Mouse (Mus musculus) liver, adult (tissue): ENCODE data around the gene March8.

ENCODE experiments used
- GATA4 ChIP-seq: IDR thresholded peaks from 2 replicates; pipeline ENCODE4 v1.6.1; 2014; ENCODE audit warnings: mild to moderate bottlenecking, low read length; ENCODE audit not compliant: insufficient replicate concordance

The March8 gene

GRCm38 (mm10) chr6:116337835-116338501 lies at the start of gene March8:
Gene March8 (plus strand): TSS chr6:116338024.
- no peak for TF ChIP-seq GATA4

- TF ChIP-seq GATA4, result no peak
These were observed 26.4 kb upstream of the March8 start for GRCm38 (mm10) chr6:116311411-116311810.

- TF ChIP-seq GATA4, result no peak
These were observed 18.6 kb upstream of the March8 start for GRCm38 (mm10) chr6:116319259-116319658.

- no peak for TF ChIP-seq GATA4
These were observed 11.2 kb upstream of the March8 start for GRCm38 (mm10) chr6:116326641-116327040.

GRCm38 (mm10) chr6:116331396-116331795 lies 6.4 kb upstream of the March8 start:
- no peak for TF ChIP-seq GATA4

GRCm38 (mm10) chr6:116337466-116337834 lies 374 bp upstream of the March8 start:
- no peak for TF ChIP-seq GATA4

GRCm38 (mm10) chr6:116338520-116338919 lies 696 bp downstream of the March8 start:
- TF ChIP-seq GATA4, result no peak

GRCm38 (mm10) chr6:116339088-116339487 lies 1.3 kb downstream of the March8 start:
- TF ChIP-seq GATA4, result no peak

GRCm38 (mm10) chr6:116340521-116340920 lies 2.7 kb downstream of the March8 start:
- TF ChIP-seq GATA4, result no peak

- no peak for TF ChIP-seq GATA4
These were observed 10.1 kb downstream of the March8 start for GRCm38 (mm10) chr6:116347953-116348352.

- no peak for TF ChIP-seq GATA4
These were observed 12.2 kb downstream of the March8 start for GRCm38 (mm10) chr6:116349997-116350396.

- TF ChIP-seq GATA4, result no peak
These were observed 12.8 kb downstream of the March8 start for GRCm38 (mm10) chr6:116350643-116351042.

- TF ChIP-seq GATA4, result no peak
These were observed 13.7 kb downstream of the March8 start for GRCm38 (mm10) chr6:116351534-116351933.

- no peak for TF ChIP-seq GATA4
These were observed 15.6 kb downstream of the March8 start for GRCm38 (mm10) chr6:116353428-116353827.

GRCm38 (mm10) chr6:116356948-116357325 lies 19.1 kb downstream of the March8 start:
- no peak for TF ChIP-seq GATA4

- no peak for TF ChIP-seq GATA4
These were observed 20.2 kb downstream of the March8 start for GRCm38 (mm10) chr6:116358056-116358455.

- no peak for TF ChIP-seq GATA4
These were observed 21.4 kb downstream of the March8 start for GRCm38 (mm10) chr6:116359256-116359655.
